Mouse (Mus musculus) intestine, postnatal 0 days (tissue): ENCODE measurements around the gene Kif3c. TPM values are rescaled to one million over a fixed set of nuclear protein-coding genes. Genes with fewer than 3 reads are reported as not detected.

Source experiments
- ATAC-seq: fragments of 200-750 bp; cut with Nextera tagmentation; 2 replicates; pipeline ENCODE4 v1.8.0; 2017; ENCODE audit warnings: mild to moderate bottlenecking, moderate TSS enrichment, moderate library complexity
- H3K27ac ChIP-seq: fragments of 300-500 bp; sonication (generic); 2 replicates; pipeline ENCODE4 v1.5.1; 2014; ENCODE audit warnings: mild to moderate bottlenecking, low read depth, low read length, moderate library complexity
- H3K27me3 ChIP-seq: fragments of 300-500 bp; sonication (generic); replicated peaks from 2 replicates; pipeline ENCODE4 v1.6.1; 2014; ENCODE audit warnings: low read length, mixed read lengths; ENCODE audit not compliant: control insufficient read depth, insufficient read depth
- H3K36me3 ChIP-seq: fragments of 300-500 bp; sonication (generic); 2 replicates; pipeline ENCODE4 v1.6.1; 2014; ENCODE audit warnings: mild to moderate bottlenecking, moderate library complexity; ENCODE audit not compliant: control insufficient read depth, insufficient read depth
- H3K4me1 ChIP-seq: fragments of 300-500 bp; sonication (generic); replicated peaks from 2 replicates; pipeline ENCODE4 v1.6.1; 2014; ENCODE audit warnings: antibody characterized with exemption, low read length, mixed read lengths; ENCODE audit not compliant: control insufficient read depth, insufficient read depth
- H3K4me2 ChIP-seq: fragments of 300-500 bp; sonication (generic); replicated peaks from 2 replicates; pipeline ENCODE4 v1.6.1; 2014; ENCODE audit warnings: low read depth, mild to moderate bottlenecking, moderate library complexity
- H3K4me3 ChIP-seq: fragments of 300-500 bp; sonication (generic); 2 replicates; pipeline ENCODE4 v1.5.1; 2014; ENCODE audit warnings: low read depth, low read length
- H3K9ac ChIP-seq: fragments of 300-500 bp; sonication (generic); 2 replicates; pipeline ENCODE4 v1.6.1; 2014; ENCODE audit warnings: mild to moderate bottlenecking, low read depth, low read length
- H3K9me3 ChIP-seq: fragments of 300-500 bp; sonication (generic); 2 replicates; pipeline ENCODE4 v1.6.1; 2016; ENCODE audit warnings: mixed run types; ENCODE audit not compliant: control insufficient read depth
- CTCF ChIP-seq: sonication (generic); IDR thresholded peaks from 2 replicates; pipeline ENCODE4 v1.5.1; 2016; ENCODE audit warnings: low read depth, mild to moderate bottlenecking, control low read depth, antibody characterized with exemption, moderate library complexity
- WGBS: fragments of 180-500 bp; shearing (Covaris S2); extraction: QIAGEN DNeasy Blood & Tissue Kit; methylation state at CpG from one replicate; pipeline ENCODE4 v1.1.7; 2014; 5-methylcytosine and 5-hydroxymethylcytosine counted together
- polyA plus RNA-seq: library from polyadenylated mRNA; unstranded; fragments of >200 nt; fragmentation: Nextera tagmentation; extraction: Ambion mirVana; gene quantifications from 2 replicates; pipeline ENCODE4 v1.2.1, GENCODE M21; 2015

The Kif3c gene
- polyA plus RNA-seq, 1 experiment from 2014 or later = 2.4 TPM

GRCm38 (mm10) chr12:3385940-3386339, 21.0 kb downstream of the Kif3c start:
- Histone ChIP-seq H3K27me3 (no peaks in the 10 kb centered on the region), H3K9ac (no peak overlapping the region), H3K4me2 (no peak overlapping the region), H3K4me1 (no peaks in the 10 kb centered on the region), H3K4me3 (no peak overlapping the region), H3K9me3 (no peaks in the 10 kb centered on the region), H3K27ac (no peak overlapping the region), H3K36me3 (peaks cover 7% of the 10 kb centered on the region; the same call in 1 of the 2 replicates)
- WGBS = 80% methylated on average over 10 of the region's 10 CpGs
- no peak for TF ChIP-seq CTCF
- ATAC-seq = no peak

GRCm38 (mm10) chr12:3387891-3388290, 23.0 kb downstream of the Kif3c start:
- Histone ChIP-seq H3K4me3 (no peak overlapping the region), H3K9me3 (no peaks in the 10 kb centered on the region), H3K4me2 (no peak overlapping the region), H3K4me1 (no peaks in the 10 kb centered on the region), H3K9ac (no peak overlapping the region), H3K36me3 (peaks cover 7% of the 10 kb centered on the region; the same call in 1 of the 2 replicates), H3K27me3 (no peaks in the 10 kb centered on the region), H3K27ac (no peak overlapping the region)
- no peak for ATAC-seq
- TF ChIP-seq CTCF = no peak
- WGBS = 91% methylated on average over 16 of the region's 16 CpGs

GRCm38 (mm10) chr12:3389394-3389793, 24.5 kb downstream of the Kif3c start:
- Histone ChIP-seq H3K9ac (no peak overlapping the region), H3K4me3 (no peak overlapping the region), H3K36me3 (peaks cover 7% of the 10 kb centered on the region; the same call in 1 of the 2 replicates), H3K4me1 (no peaks in the 10 kb centered on the region), H3K27ac (no peak overlapping the region), H3K27me3 (no peaks in the 10 kb centered on the region), H3K4me2 (no peak overlapping the region), H3K9me3 (no peaks in the 10 kb centered on the region)
- TF ChIP-seq CTCF = no peak
- WGBS = 89% methylated on average over 12 of the region's 12 CpGs
- ATAC-seq = no peak

DNA sequence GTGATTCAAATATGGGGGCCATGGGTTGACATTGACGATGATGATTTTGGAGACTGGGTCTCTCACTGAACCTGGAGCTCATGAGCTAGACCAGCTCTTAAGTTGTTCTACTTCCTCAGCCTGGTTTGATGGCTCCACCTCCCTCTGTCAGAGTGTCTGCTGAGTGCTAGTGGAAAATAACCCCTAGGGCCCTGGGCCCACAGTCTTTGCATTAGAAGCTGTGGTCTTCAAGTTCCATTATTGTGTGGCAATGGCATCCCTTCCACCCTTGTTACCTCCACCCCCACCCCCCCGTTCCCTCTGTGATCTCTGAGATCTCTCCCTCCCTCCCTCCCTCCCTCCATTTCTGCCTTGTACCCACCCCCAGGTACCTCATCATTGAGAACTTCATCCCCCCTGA, 25.1 kb downstream of the Kif3c start:
- TF ChIP-seq CTCF = no peak
- no peak for ATAC-seq
- Histone ChIP-seq H3K9me3 (no peaks in the 10 kb centered on the region), H3K4me2 (no peak overlapping the region), H3K27me3 (no peaks in the 10 kb centered on the region), H3K4me1 (no peaks in the 10 kb centered on the region), H3K36me3 (peaks cover 7% of the 10 kb centered on the region; the same call in 1 of the 2 replicates), H3K4me3 (no peak overlapping the region), H3K9ac (no peak overlapping the region), H3K27ac (no peak overlapping the region)
- 88% methylated on average over 2 of the region's 2 CpGs for WGBS

- Histone ChIP-seq H3K9ac (no peak overlapping the region), H3K4me3 (no peak overlapping the region), H3K36me3 (peaks cover 7% of the 10 kb centered on the region; the same call in 1 of the 2 replicates), H3K27ac (no peak overlapping the region), H3K27me3 (no peaks in the 10 kb centered on the region), H3K9me3 (no peaks in the 10 kb centered on the region), H3K4me1 (no peaks in the 10 kb centered on the region), H3K4me2 (no peak overlapping the region)
- 32% methylated on average over 12 of the region's 12 CpGs for WGBS
- peak; percentile 39; the same call in 1 of the 2 replicates for ATAC-seq
- peak; percentile 95 for TF ChIP-seq CTCF
Observed at GRCm38 (mm10) chr12:3390577-3391262, 25.8 kb downstream of the Kif3c start.

- H3K4me1 ChIP-seq = no peaks in the 10 kb centered on the region
- H3K9me3 ChIP-seq = no peaks in the 10 kb centered on the region
- TF ChIP-seq CTCF = no peak
- no peaks in the 10 kb centered on the region for H3K27me3 ChIP-seq
- H3K4me3 ChIP-seq = no peak overlapping the region
- no peak overlapping the region for H3K4me2 ChIP-seq
- H3K36me3 ChIP-seq = peaks cover 7% of the 10 kb centered on the region; the same call in 1 of the 2 replicates
- ATAC-seq = no peak
- no peak overlapping the region for H3K9ac ChIP-seq
- WGBS = 80% methylated on average over 1 of the region's 1 CpGs
- H3K27ac ChIP-seq = no peak overlapping the region
Observed at GRCm38 (mm10) chr12:3391276-3391675, 26.3 kb downstream of the Kif3c start.
